Mouse (Mus musculus) adrenal gland, adult 18-20 months (tissue): ENCODE results near the gene Hsd17b12. TPM values are rescaled to one million over a fixed set of nuclear protein-coding genes. Genes with fewer than 3 reads are reported as not detected.

ENCODE experiments used
- DNase-seq, 2 experiments: peaks; one replicate each; pipeline ENCODE4 v3.0.0; 2021 to 2022; ENCODE audit warnings: low spot score in 2 of 2
- total RNA-seq, 2 experiments: library from RNA; stranded (reverse); gene quantifications; 1 replicate in 1 of 2; 2 replicates in 1 of 2; pipeline ENCODE4 v1.2.3; 2021

Gene Hsd17b12
- total RNA-seq, 2 experiments from 2014 or later: 241 to 260 TPM

- no peak for DNase-seq
Observed at GRCm38 (mm10) chr2:94103758-94104157, 54.0 kb downstream of the Hsd17b12 start.

- no peak for DNase-seq
Observed at GRCm38 (mm10) chr2:94089901-94090300, 67.9 kb downstream of the Hsd17b12 start.

GRCm38 (mm10) chr2:94069482-94069881 lies 88.3 kb downstream of the Hsd17b12 start:
- DNase-seq: no peak

- DNase-seq: no peak
Observed at GRCm38 (mm10) chr2:94066540-94067135, 91.1 kb downstream of the Hsd17b12 start.

GRCm38 (mm10) chr2:94066120-94066519 lies 91.6 kb downstream of the Hsd17b12 start:
- no peak for DNase-seq

GRCm38 (mm10) chr2:94062791-94063190 lies 95.0 kb downstream of the Hsd17b12 start:
- no peak for DNase-seq

- no peak for DNase-seq
Observed at GRCm38 (mm10) chr2:94059459-94059858, 98.3 kb downstream of the Hsd17b12 start.

GRCm38 (mm10) chr2:94054813-94055212 lies 103.0 kb downstream of the Hsd17b12 start:
- DNase-seq: no peak

- no peak for DNase-seq
Observed at GRCm38 (mm10) chr2:94051952-94052351, 105.8 kb downstream of the Hsd17b12 start.

GRCm38 (mm10) chr2:94050901-94051300 lies 106.9 kb downstream of the Hsd17b12 start:
- DNase-seq: no peak

GRCm38 (mm10) chr2:94049471-94050176 lies 108.1 kb downstream of the Hsd17b12 start:
- no peak for DNase-seq

- DNase-seq: no peak
Observed at GRCm38 (mm10) chr2:94048733-94049470, 108.9 kb downstream of the Hsd17b12 start.

GRCm38 (mm10) chr2:94048271-94048670 lies 109.5 kb downstream of the Hsd17b12 start:
- no peak for DNase-seq

- no peak for DNase-seq
Observed at GRCm38 (mm10) chr2:94045411-94046090, 112.2 kb downstream of the Hsd17b12 start.

GRCm38 (mm10) chr2:94044174-94044573 lies 113.6 kb downstream of the Hsd17b12 start:
- no peak for DNase-seq

- no peak for DNase-seq
Observed at GRCm38 (mm10) chr2:94043662-94044061, 114.1 kb downstream of the Hsd17b12 start.

- no peak for DNase-seq
Observed at GRCm38 (mm10) chr2:94042461-94042860, 115.3 kb downstream of the Hsd17b12 start.

GRCm38 (mm10) chr2:94040391-94041125 lies 117.2 kb downstream of the Hsd17b12 start:
- DNase-seq: no peak

- DNase-seq: peak; percentile 69 to 71
Observed at GRCm38 (mm10) chr2:94035428-94036331, 122.1 kb downstream of the Hsd17b12 start.

GRCm38 (mm10) chr2:94030602-94031001 lies 127.2 kb downstream of the Hsd17b12 start:
- DNase-seq: no peak
